Mouse (Mus musculus) liver, embryonic 16.5 days (tissue): ENCODE measurements around the gene Bicral. TPM values are rescaled to one million over a fixed set of nuclear protein-coding genes. Genes with fewer than 3 reads are reported as not detected.

Source experiments
- ATAC-seq: fragments of 200-750 bp; cut with Nextera tagmentation; 2 replicates; pipeline ENCODE4 v1.8.0; 2017; ENCODE audit warnings: low read depth, mild to moderate bottlenecking, moderate number of reproducible peaks, moderate library complexity
- H3K27ac ChIP-seq: fragments of 300-500 bp; sonication (generic); 2 replicates; pipeline ENCODE4 v1.5.1; 2014; ENCODE audit warnings: mild to moderate bottlenecking, low read length
- H3K27me3 ChIP-seq: fragments of 300-500 bp; sonication (generic); 2 replicates; pipeline ENCODE4 v1.6.1; 2014; ENCODE audit warnings: low read depth, low read length, mixed read lengths; ENCODE audit not compliant: control insufficient read depth, insufficient read depth
- H3K36me3 ChIP-seq: fragments of 300-500 bp; sonication (generic); 2 replicates; pipeline ENCODE4 v1.6.1; 2014; ENCODE audit warnings: mild to moderate bottlenecking; ENCODE audit not compliant: control insufficient read depth, insufficient read depth
- H3K4me1 ChIP-seq: fragments of 300-500 bp; sonication (generic); 2 replicates; pipeline ENCODE4 v1.6.1; 2014; ENCODE audit warnings: low read depth, low read length, mixed read lengths; ENCODE audit not compliant: control insufficient read depth
- H3K4me2 ChIP-seq: fragments of 300-500 bp; sonication (generic); 2 replicates; pipeline ENCODE4 v1.6.1; 2014; ENCODE audit warnings: low read depth, low read length, mixed read lengths
- H3K4me3 ChIP-seq: fragments of 300-500 bp; sonication (generic); 2 replicates; pipeline ENCODE4 v1.5.1; 2014; ENCODE audit warnings: low read depth, mild to moderate bottlenecking, low read length
- H3K9ac ChIP-seq: fragments of 300-500 bp; sonication (generic); 2 replicates; pipeline ENCODE4 v1.6.1; 2014; ENCODE audit warnings: low read depth, low read length
- H3K9me3 ChIP-seq: fragments of 300-500 bp; sonication (generic); replicated peaks from 2 replicates; pipeline ENCODE4 v1.6.1; 2016; ENCODE audit warnings: low read length; ENCODE audit not compliant: control insufficient read depth
- WGBS: fragments of 180-500 bp; shearing (Covaris S2); extraction: QIAGEN DNeasy Blood & Tissue Kit; methylation state at CpG from one replicate; pipeline ENCODE4 v1.1.7; 2014; ENCODE audit not compliant: insufficient replicate concordance; 5-methylcytosine and 5-hydroxymethylcytosine counted together
- polyA plus RNA-seq: library from polyadenylated mRNA; unstranded; fragments of >200 nt; fragmentation: Nextera tagmentation; extraction: Ambion mirVana; gene quantifications from 2 replicates; pipeline ENCODE4 v1.2.1, GENCODE M21; 2015

The Bicral gene
- 2.4 and 2.5 TPM in 2 replicates for polyA plus RNA-seq

DNA sequence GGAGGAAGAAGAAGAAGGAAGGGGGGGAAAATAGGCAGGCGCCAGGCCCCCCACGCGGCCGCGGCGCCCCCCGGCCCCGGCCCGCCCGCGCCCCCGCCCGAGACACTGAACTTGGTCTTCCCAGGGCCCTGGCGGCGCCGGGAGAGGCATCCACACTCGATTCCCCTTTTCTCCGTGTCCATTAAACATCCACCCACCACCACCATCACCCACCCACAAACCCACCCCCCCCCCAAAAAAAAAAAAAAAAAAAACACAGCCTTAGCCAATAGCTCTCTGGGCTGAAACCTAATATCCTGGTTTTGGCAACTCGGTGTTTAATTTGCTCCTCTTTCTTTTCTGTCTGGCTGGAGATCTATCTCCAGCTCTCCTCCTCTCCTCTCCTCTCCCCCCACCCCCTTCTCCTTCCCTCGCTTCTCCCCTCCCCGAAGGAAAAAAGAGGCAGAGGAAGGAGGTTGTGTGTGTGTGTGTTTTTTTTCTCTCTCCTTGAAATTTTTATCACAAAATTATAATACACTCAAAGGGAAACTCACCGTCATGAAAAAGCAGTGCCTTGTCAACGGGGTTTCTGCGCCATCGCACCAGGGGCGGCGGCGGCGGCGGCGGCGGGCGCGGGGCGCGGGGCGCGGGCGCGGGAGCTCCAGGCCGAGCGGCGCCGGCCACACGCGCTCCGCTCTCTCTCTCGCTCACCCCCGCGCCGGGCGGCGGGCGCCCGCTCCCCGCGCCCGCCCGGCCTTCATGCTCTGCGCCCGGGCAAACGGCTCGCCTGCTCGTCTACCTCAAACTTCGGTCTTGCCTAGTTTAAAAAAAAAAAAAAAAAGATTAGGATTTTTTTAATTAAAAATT is at the start of gene Bicral:
Bicral (minus strand) TSS at position 580 of the 846 bp plus-strand sequence.
- H3K4me2 ChIP-seq, result peak within 1 kb of the TSS; percentile 73
- H3K9me3 ChIP-seq, result no peaks in the 10 kb centered on the region
- H3K9ac ChIP-seq, result peak within 1 kb of the TSS; percentile 99
- peak within 1 kb of the TSS; percentile 86 for H3K4me3 ChIP-seq
- peak within 1 kb of the TSS; percentile 97 for H3K27ac ChIP-seq
- no peaks in the 10 kb centered on the region for H3K27me3 ChIP-seq
- peaks cover 28% of the 10 kb centered on the region for H3K4me1 ChIP-seq
- ATAC-seq, result peak; percentile 22
- H3K36me3 ChIP-seq, result no peaks in the 10 kb centered on the region
- under 1% methylated on average over 60 of the region's 65 CpGs for WGBS

DNA sequence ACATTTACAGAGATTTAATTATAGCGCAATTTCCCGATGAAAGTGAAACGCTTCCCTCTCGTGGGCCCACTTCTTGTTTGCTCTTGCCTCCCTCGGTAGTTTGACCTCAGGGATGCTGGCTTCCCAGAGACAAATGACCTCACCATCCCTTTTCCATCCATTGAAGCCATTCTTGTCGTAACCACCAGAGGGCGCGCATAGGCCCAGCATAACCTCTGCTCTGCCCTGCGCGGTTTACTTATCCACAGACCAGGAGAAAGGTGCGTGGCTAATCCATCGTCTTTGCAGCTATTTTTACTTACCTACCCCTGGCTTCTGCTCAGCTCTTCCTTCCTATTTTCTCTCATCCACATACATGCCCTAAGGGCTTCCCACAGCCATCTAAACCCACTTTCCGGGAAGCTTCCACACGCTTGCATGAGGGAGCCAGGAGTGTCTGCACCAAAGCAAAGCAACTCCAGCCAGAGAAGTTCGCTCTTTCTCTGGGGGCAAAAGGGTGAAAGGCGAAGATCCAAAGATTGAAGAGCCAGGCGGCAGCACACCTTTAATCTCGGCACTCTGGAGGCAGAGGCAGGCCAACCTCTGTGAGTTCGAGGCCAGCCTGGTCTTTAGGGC is 45.7 kb upstream of the Bicral start:
- no peaks in the 10 kb centered on the region for H3K36me3 ChIP-seq
- WGBS, result 22% methylated on average over 19 of the region's 19 CpGs
- no peak overlapping the region for H3K4me3 ChIP-seq
- H3K4me2 ChIP-seq, result 0 out of 2 replicates have a peak overlapping the region, but pooled peaks have one; percentile 17
- H3K27ac ChIP-seq, result no peak overlapping the region
- H3K9me3 ChIP-seq, result no peaks in the 10 kb centered on the region
- no peak overlapping the region for H3K9ac ChIP-seq
- H3K4me1 ChIP-seq, result no peaks in the 10 kb centered on the region
- H3K27me3 ChIP-seq, result no peaks in the 10 kb centered on the region
- peak; percentile 55; the same call in 1 of the 2 replicates for ATAC-seq

DNA sequence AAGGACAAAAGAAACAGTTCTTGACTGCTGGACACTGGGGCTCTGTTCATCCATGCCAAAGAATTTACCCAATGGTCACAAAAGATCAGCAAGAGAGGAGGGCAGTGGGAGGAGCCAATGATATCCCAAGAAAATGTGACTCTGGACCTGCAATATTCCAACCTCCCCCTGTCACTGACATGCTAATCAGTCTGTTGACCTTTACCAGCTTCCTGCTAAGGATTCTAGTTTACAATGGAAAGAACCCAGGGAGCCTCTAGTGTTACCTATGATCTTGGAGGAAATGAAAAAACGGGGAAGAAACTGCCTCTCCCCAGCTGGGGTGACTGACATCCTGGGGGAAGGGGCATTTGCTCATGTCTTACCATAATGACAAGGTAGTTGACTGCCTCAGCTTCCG is 42.7 kb upstream of the Bicral start:
- H3K9me3 ChIP-seq, result no peaks in the 10 kb centered on the region
- H3K36me3 ChIP-seq, result no peaks in the 10 kb centered on the region
- no peak overlapping the region for H3K4me3 ChIP-seq
- no peak overlapping the region for H3K4me2 ChIP-seq
- no peaks in the 10 kb centered on the region for H3K4me1 ChIP-seq
- H3K9ac ChIP-seq, result no peak overlapping the region
- H3K27ac ChIP-seq, result no peak overlapping the region
- 31% methylated on average over 2 of the region's 2 CpGs for WGBS
- ATAC-seq, result no peak
- no peaks in the 10 kb centered on the region for H3K27me3 ChIP-seq

DNA sequence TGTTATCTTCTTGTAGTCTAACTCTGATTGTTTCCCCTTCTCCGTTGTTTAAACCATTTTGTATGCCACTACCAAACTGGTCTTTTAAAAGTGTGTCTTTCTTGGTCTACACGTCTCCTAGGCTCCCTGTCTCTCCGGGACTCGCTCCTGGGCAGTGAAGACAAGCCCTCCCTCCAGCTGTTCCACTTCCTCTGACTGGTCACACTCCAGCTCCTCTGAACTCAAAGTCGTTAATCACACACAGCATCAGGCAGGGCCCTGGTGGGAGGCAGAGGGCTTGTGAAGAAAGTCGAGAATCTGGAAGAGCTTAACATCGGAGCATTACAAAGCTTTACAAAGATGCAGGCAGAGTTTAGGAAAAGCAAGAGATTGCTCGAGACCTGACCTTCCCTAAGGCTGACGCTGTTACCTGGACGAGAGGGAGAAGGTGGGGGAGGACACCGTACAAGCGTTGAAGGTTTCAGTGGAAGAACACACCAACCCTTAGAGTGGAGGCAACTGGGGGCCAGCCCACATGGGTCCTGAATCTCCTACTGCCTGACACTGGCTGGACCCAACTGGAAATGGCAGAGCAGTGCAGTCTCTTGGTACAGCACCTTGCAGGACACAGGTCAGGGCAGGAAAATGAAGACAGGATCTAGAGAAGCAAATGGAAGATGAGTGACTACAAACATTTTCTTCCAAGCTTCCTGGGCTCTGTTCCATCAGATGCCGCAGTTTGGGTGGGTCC is 39.1 kb upstream of the Bicral start:
- H3K9ac ChIP-seq, result no peak overlapping the region
- ATAC-seq, result no peak
- H3K27me3 ChIP-seq, result no peaks in the 10 kb centered on the region
- H3K4me2 ChIP-seq, result no peak overlapping the region
- peaks cover 6% of the 10 kb centered on the region for H3K4me1 ChIP-seq
- no peak overlapping the region for H3K4me3 ChIP-seq
- H3K9me3 ChIP-seq, result no peaks in the 10 kb centered on the region
- no peaks in the 10 kb centered on the region for H3K36me3 ChIP-seq
- WGBS, result 44% methylated on average over 13 of the region's 13 CpGs
- no peak overlapping the region for H3K27ac ChIP-seq

DNA sequence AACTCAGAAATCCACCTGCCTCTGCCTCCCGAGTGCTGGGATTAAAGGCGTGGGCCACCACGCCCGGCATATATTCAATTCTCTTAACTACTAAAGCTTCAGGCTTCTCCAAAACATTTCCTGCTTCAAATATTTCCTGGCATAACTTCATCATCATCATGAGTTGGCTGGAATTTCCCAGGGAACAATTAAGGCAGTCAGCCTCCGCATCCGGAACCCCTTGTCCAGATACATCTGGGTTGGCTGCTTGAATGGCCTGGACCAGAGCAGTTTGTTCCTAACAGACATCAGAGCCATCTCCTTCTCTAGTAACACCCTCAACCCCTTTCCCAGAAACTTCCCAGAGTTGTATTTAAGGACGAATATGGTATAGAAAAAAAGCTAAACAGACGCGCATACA is 37.1 kb upstream of the Bicral start:
- ATAC-seq, result no peak
- Histone ChIP-seq H3K9me3 (no peaks in the 10 kb centered on the region), H3K4me1 (peaks cover 19% of the 10 kb centered on the region)

DNA sequence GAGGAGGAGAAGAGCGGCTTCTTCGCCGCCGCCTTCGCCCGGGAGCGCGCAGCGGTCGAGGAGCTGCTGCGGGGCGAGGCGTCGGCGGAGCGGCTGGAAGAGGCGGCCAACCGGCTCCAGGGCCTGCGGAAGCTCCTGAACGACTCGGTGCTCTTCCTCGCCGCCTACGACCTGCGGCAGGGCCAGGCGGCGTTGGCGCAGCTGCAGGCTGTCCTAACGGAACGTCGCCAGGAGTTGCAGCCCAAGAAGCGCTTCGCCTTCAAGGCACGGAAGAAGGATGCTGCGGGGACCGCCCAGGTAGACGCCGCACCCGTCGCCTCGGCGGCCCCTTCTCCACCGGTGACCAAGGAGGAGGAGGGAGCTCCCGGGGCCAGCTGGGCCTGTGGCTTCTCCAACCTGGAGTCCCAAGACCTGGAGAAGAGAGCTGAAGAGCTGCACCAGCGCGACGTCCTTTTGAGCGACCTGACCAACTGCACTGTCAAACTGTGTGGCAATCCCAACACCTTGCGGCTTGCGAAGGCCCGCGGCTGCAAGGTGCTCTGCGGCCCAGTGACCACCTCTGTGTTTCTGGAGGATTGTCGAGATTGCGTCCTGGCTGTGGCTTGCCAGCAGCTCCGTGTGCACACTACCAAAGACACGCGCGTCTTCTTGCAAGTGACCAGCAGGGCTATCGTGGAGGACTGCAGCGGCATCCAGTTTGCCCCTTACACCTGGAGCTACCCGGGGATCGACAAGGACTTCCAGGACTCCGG is 32.7 kb upstream of the Bicral start:
- Histone ChIP-seq H3K27me3 (no peaks in the 10 kb centered on the region), H3K9me3 (no peaks in the 10 kb centered on the region), H3K27ac (peak overlapping the region; percentile 78), H3K36me3 (no peaks in the 10 kb centered on the region), H3K4me3 (peak overlapping the region; percentile 87), H3K4me1 (peaks cover 38% of the 10 kb centered on the region), H3K9ac (peak overlapping the region; percentile 92), H3K4me2 (peak overlapping the region; percentile 99)
- ATAC-seq, result peak; percentile 17
- 1% methylated on average over 63 of the region's 64 CpGs for WGBS

More for the DNA sequence above, 37.1 kb upstream of the Bicral start:
- 85% methylated on average over 9 of the region's 9 CpGs for WGBS
- Histone ChIP-seq H3K9ac (no peak overlapping the region), H3K4me3 (no peak overlapping the region), H3K36me3 (no peaks in the 10 kb centered on the region), H3K4me2 (no peak overlapping the region), H3K27ac (no peak overlapping the region), H3K27me3 (no peaks in the 10 kb centered on the region)

DNA sequence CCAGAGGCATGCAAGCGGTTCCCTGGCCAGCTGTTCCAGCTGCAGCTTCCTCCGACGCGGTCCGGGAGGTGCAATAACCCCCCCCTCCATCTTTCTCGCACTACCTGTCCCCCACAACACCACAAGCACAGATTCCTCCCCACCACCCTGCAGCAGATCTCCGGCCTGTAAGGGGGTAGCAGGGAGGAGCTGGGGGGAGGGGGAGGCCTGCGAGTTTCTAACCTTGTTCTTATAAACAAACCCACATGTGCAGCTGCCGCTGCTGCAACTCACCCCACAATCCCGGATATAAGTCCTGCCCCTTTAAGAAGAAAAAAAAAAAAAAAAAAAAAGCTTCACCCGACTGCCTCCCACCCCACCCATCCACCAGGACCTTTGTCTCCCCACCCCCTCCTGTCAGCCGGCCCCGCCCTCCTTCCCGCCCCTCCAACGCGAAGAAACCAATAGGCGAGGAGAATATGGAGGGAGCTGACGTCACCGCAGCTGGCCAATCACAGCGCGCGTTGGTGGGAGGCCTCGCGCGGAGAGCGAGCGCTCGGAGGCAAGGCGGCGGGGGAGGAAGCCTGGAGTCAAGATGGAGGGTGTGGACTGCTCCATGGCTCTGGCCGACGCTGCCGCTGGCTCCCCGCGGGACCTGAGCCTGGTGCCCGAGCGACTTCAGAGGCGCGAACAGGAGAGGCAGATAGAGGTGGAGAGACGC is 32.0 kb upstream of the Bicral start, which contains the start of gene Tbcc:
Tbcc (plus strand) TSS at position 569 of the 700 bp plus-strand sequence.
- H3K27me3 ChIP-seq, result no peaks in the 10 kb centered on the region
- peak within 1 kb of the TSS; percentile 87 for H3K4me3 ChIP-seq
- WGBS, result under 1% methylated on average over 40 of the region's 40 CpGs
- peak within 1 kb of the TSS; percentile 92 for H3K9ac ChIP-seq
- H3K4me1 ChIP-seq, result peaks cover 45% of the 10 kb centered on the region
- peak within 1 kb of the TSS; percentile 87 for H3K27ac ChIP-seq
- H3K9me3 ChIP-seq, result no peaks in the 10 kb centered on the region
- H3K36me3 ChIP-seq, result no peaks in the 10 kb centered on the region
- H3K4me2 ChIP-seq, result peak within 1 kb of the TSS; percentile 99
- ATAC-seq, result peak; percentile 89
